Mouse (Mus musculus): Measurements from ENCODE around the gene Foxred2.
A peak's percentile ranks its signal among the peaks of the same experiment; 100 is the strongest.

Gene Foxred2

GRCm38 (mm10) chr15:77956404-77956901 lies at the start of gene Foxred2:
TSS of gene Foxred2 (minus strand) at chr15:77956722.
- DNase-seq (ENCODE audit: low read depth): peak; percentile 92

GRCm38 (mm10) chr15:78003929-78004328 lies 47.4 kb upstream of the Foxred2 start:
- DNase-seq (ENCODE audit: low read depth): no peak

GRCm38 (mm10) chr15:78001400-78001799 lies 44.9 kb upstream of the Foxred2 start:
- DNase-seq (ENCODE audit: low read depth): no peak

- no peak for DNase-seq (ENCODE audit: low read depth)
Measured at GRCm38 (mm10) chr15:77988541-77988940, 32.0 kb upstream of the Foxred2 start.

GRCm38 (mm10) chr15:77983391-77983790 lies 26.9 kb upstream of the Foxred2 start:
- no peak for DNase-seq (ENCODE audit: low read depth)

- DNase-seq (ENCODE audit: low read depth): peak; percentile 77
Measured at GRCm38 (mm10) chr15:77982195-77982939, 25.8 kb upstream of the Foxred2 start.

GRCm38 (mm10) chr15:77981181-77981680 lies 24.7 kb upstream of the Foxred2 start:
- no peak for DNase-seq (ENCODE audit: low read depth)

- DNase-seq (ENCODE audit: low read depth): no peak
Measured at GRCm38 (mm10) chr15:77979427-77979865, 22.9 kb upstream of the Foxred2 start.

GRCm38 (mm10) chr15:77977663-77978062 lies 21.1 kb upstream of the Foxred2 start:
- DNase-seq (ENCODE audit: low read depth): no peak

GRCm38 (mm10) chr15:77974165-77974841 lies 17.8 kb upstream of the Foxred2 start:
- no peak for DNase-seq (ENCODE audit: low read depth)

GRCm38 (mm10) chr15:77970470-77971292 lies 14.2 kb upstream of the Foxred2 start, which contains the start of gene Eif3d:
TSS of gene Eif3d (minus strand) at chr15:77970813.
- peak; percentile 97 for DNase-seq (ENCODE audit: low read depth)

GRCm38 (mm10) chr15:77969940-77970469 lies 13.5 kb upstream of the Foxred2 start:
- DNase-seq (ENCODE audit: low read depth): no peak

GRCm38 (mm10) chr15:77965117-77965528 lies 8.6 kb upstream of the Foxred2 start:
- DNase-seq (ENCODE audit: low read depth): no peak

GRCm38 (mm10) chr15:77962447-77962846 lies 5.9 kb upstream of the Foxred2 start:
- no peak for DNase-seq (ENCODE audit: low read depth)

- no peak for DNase-seq (ENCODE audit: low read depth)
Measured at GRCm38 (mm10) chr15:77960693-77961092, 4.2 kb upstream of the Foxred2 start.

- DNase-seq (ENCODE audit: low read depth): no peak
Measured at GRCm38 (mm10) chr15:77958071-77958470, 1.5 kb upstream of the Foxred2 start.

GRCm38 (mm10) chr15:77957625-77958024 lies 1.1 kb upstream of the Foxred2 start:
- DNase-seq (ENCODE audit: low read depth): no peak

- DNase-seq (ENCODE audit: low read depth): peak; percentile 42
Measured at GRCm38 (mm10) chr15:77955440-77956403, 800 bp downstream of the Foxred2 start.

GRCm38 (mm10) chr15:77954362-77954761 lies 2.2 kb downstream of the Foxred2 start:
- no peak for DNase-seq (ENCODE audit: low read depth)

- DNase-seq (ENCODE audit: low read depth): no peak
Measured at GRCm38 (mm10) chr15:77952921-77953320, 3.6 kb downstream of the Foxred2 start.

- DNase-seq (ENCODE audit: low read depth): no peak
Measured at GRCm38 (mm10) chr15:77949061-77949460, 7.5 kb downstream of the Foxred2 start.

Data from induced T-regulatory cell, adult 2 months (primary cell).